Mouse (Mus musculus) stomach, postnatal 0 days (tissue): ENCODE measurements around the gene Atp2a3. TPM values are rescaled to one million over a fixed set of nuclear protein-coding genes. Genes with fewer than 3 reads are reported as not detected.

ENCODE experiments used
- ATAC-seq: fragments of 200-750 bp; cut with Nextera tagmentation; 2 replicates; pipeline ENCODE4 v1.8.0; 2017; ENCODE audit not compliant: low FRiP score, low TSS enrichment
- DNase-seq: peaks from one replicate; pipeline ENCODE4 v3.0.0-alpha.2; 2016; ENCODE audit warnings: low spot score
- H3K27ac ChIP-seq: fragments of 300-500 bp; sonication (generic); replicated peaks from 2 replicates; pipeline ENCODE4 v1.5.1; 2014; ENCODE audit warnings: mild to moderate bottlenecking, control low read depth
- H3K27me3 ChIP-seq: fragments of 300-500 bp; sonication (generic); 2 replicates; pipeline ENCODE4 v1.6.1; 2014; ENCODE audit warnings: low read length; ENCODE audit not compliant: control insufficient read depth, insufficient read depth
- H3K36me3 ChIP-seq: fragments of 300-500 bp; sonication (generic); 2 replicates; pipeline ENCODE4 v1.6.1; 2014; ENCODE audit warnings: low read length, mixed read lengths; ENCODE audit not compliant: control insufficient read depth, insufficient read depth
- H3K4me1 ChIP-seq: fragments of 300-500 bp; sonication (generic); replicated peaks from 2 replicates; pipeline ENCODE4 v1.6.1; 2014; ENCODE audit warnings: antibody characterized with exemption; ENCODE audit not compliant: control insufficient read depth, insufficient read depth
- H3K4me2 ChIP-seq: fragments of 300-500 bp; sonication (generic); replicated peaks from 2 replicates; pipeline ENCODE4 v1.6.1; 2014; ENCODE audit warnings: low read depth, mild to moderate bottlenecking, control low read depth, moderate library complexity
- H3K4me3 ChIP-seq: fragments of 300-500 bp; sonication (generic); 2 replicates; pipeline ENCODE4 v1.5.1; 2014; ENCODE audit warnings: low read depth, low read length, control low read depth
- H3K9ac ChIP-seq: fragments of 300-500 bp; sonication (generic); 2 replicates; pipeline ENCODE4 v1.6.1; 2014; ENCODE audit warnings: mild to moderate bottlenecking, low read length, control low read depth, mixed read lengths
- H3K9me3 ChIP-seq: fragments of 300-500 bp; sonication (generic); 2 replicates; pipeline ENCODE4 v1.6.1; 2016; ENCODE audit warnings: low read length; ENCODE audit not compliant: control insufficient read depth
- CTCF ChIP-seq: IDR thresholded peaks from 2 replicates; pipeline ENCODE4 v1.5.1; 2016; ENCODE audit warnings: antibody characterized with exemption, low read depth, mild to moderate bottlenecking, moderate library complexity
- EP300 ChIP-seq: optimal IDR thresholded peaks from 2 replicates; pipeline ENCODE3; 2016; ENCODE audit warnings: antibody characterized with exemption
- WGBS: fragments of 180-500 bp; shearing (Covaris S2); extraction: QIAGEN DNeasy Blood & Tissue Kit; methylation state at CpG from one replicate; pipeline ENCODE4 v1.1.7; 2014; 5-methylcytosine and 5-hydroxymethylcytosine counted together
- polyA plus RNA-seq: library from polyadenylated mRNA; unstranded; fragments of >200 nt; fragmentation: Nextera tagmentation; extraction: Ambion mirVana; gene quantifications from 2 replicates; pipeline ENCODE4 v1.2.1, GENCODE M21; 2015

The Atp2a3 gene
- polyA plus RNA-seq, 1 experiment from 2014 or later, result 19.6 TPM

DNA sequence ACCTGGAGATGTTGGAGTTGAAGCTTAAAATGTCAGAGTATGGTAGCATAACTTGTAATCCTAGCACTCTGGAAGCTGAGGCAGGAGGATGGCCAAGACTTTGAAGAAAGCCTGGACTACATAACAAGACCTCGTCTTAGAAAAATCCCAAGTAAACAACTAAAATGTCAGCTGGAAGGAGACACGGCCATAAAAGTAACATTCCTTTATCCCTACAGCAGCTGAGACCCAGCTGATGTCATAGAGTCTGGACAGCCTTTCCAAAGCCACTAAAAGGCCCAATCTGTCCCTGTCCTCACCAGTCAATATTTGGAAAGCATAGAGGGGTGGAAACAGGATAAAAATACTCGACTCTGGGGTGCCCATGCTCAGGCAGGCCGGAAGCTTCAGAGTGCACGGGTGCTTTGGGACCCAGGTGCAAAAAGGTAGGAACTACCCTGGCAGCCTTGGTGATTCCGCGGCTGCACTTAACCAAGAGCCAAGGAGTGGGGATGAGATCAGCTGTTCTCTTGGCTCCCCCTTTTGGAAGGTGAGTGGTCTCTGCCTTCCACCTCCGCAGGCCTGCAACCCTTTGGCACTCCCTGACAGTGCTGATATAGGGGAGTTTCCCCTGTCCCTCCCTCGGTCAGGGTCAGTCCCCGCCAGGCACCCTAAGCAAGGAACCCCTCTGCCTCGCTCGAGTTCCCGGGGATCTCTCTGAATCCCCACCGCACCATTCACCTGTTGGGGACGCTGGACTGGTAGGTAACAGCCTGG is 867 bp upstream of the Atp2a3 start:
- H3K4me2 ChIP-seq, result no peak overlapping the region; the same call in 1 of the 2 replicates
- DNase-seq, result no peak

GRCm38 (mm10) chr11:72960723-72961071 is 272 bp upstream of the Atp2a3 start:
- 22% methylated on average over 15 of the region's 15 CpGs for WGBS
- Histone ChIP-seq H3K9ac (peak overlapping the region; percentile 47), H3K36me3 (no peaks in the 10 kb centered on the region), H3K27me3 (no peaks in the 10 kb centered on the region), H3K4me2 (peak overlapping the region; percentile 64), H3K4me1 (peaks cover 9% of the 10 kb centered on the region), H3K4me3 (peak overlapping the region; percentile 46), H3K9me3 (no peaks in the 10 kb centered on the region), H3K27ac (peak overlapping the region; percentile 35; the same call in 1 of the 2 replicates)
- no peak for DNase-seq
- ATAC-seq, result no peak
- TF ChIP-seq EP300 (no peak), CTCF (no peak)

More for the DNA sequence above, 867 bp upstream of the Atp2a3 start:
- no peak for ATAC-seq
- Histone ChIP-seq H3K27me3 (no peaks in the 10 kb centered on the region), H3K27ac (peak overlapping the region; percentile 35; the same call in 1 of the 2 replicates), H3K9me3 (no peaks in the 10 kb centered on the region), H3K4me1 (peaks cover 9% of the 10 kb centered on the region), H3K36me3 (no peaks in the 10 kb centered on the region), H3K4me3 (no peak overlapping the region), H3K9ac (no peak overlapping the region)
- TF ChIP-seq CTCF, result peak; percentile 47
- TF ChIP-seq EP300, result no peak
- 35% methylated on average over 15 of the region's 15 CpGs for WGBS

- Histone ChIP-seq H3K9me3 (no peaks in the 10 kb centered on the region), H3K4me1 (peaks cover 9% of the 10 kb centered on the region), H3K4me3 (no peak overlapping the region), H3K4me2 (no peak overlapping the region; the same call in 1 of the 2 replicates), H3K27ac (peak overlapping the region; percentile 45; the same call in 1 of the 2 replicates), H3K36me3 (no peaks in the 10 kb centered on the region), H3K9ac (no peak overlapping the region), H3K27me3 (no peaks in the 10 kb centered on the region)
- DNase-seq (no peak), ATAC-seq (no peak)
- TF ChIP-seq CTCF, result no peak
- TF ChIP-seq EP300, result no peak
- 53% methylated on average over 2 of the region's 2 CpGs for whole genome bisulfite sequencing
These were observed 1.4 kb downstream of the Atp2a3 start for GRCm38 (mm10) chr11:72962378-72962777.

- no peak overlapping the region for H3K4me2 ChIP-seq
- 43% methylated on average over 7 of the region's 7 CpGs for WGBS
- peak overlapping the region; percentile 45; the same call in 1 of the 2 replicates for H3K27ac ChIP-seq
- peak; percentile 13; the same call in 1 of the 2 replicates for ATAC-seq
- peaks cover 9% of the 10 kb centered on the region for H3K4me1 ChIP-seq
- no peak for DNase-seq
- H3K4me3 ChIP-seq, result no peak overlapping the region
- TF ChIP-seq EP300 (no peak), CTCF (no peak)
- H3K9ac ChIP-seq, result no peak overlapping the region
- no peaks in the 10 kb centered on the region for H3K36me3 ChIP-seq
- H3K9me3 ChIP-seq, result no peaks in the 10 kb centered on the region
- H3K27me3 ChIP-seq, result no peaks in the 10 kb centered on the region
These were observed 2.3 kb downstream of the Atp2a3 start for GRCm38 (mm10) chr11:72963058-72963788.

- 53% methylated on average over 3 of the region's 3 CpGs for WGBS
These were observed 2.9 kb downstream of the Atp2a3 start for GRCm38 (mm10) chr11:72963789-72964294.

More at GRCm38 (mm10) chr11:72963789-72964294, 2.9 kb downstream of the Atp2a3 start:
- Histone ChIP-seq H3K27me3 (no peaks in the 10 kb centered on the region), H3K27ac (0 out of 2 replicates have a peak overlapping the region, but pooled peaks have one; percentile 18), H3K4me3 (no peak overlapping the region), H3K36me3 (no peaks in the 10 kb centered on the region), H3K9me3 (no peaks in the 10 kb centered on the region), H3K9ac (no peak overlapping the region), H3K4me2 (no peak overlapping the region), H3K4me1 (peaks cover 9% of the 10 kb centered on the region)
- TF ChIP-seq CTCF, result no peak
- TF ChIP-seq EP300, result no peak
- ATAC-seq (no peak), DNase-seq (no peak)
